In the genomic region with DNA sequence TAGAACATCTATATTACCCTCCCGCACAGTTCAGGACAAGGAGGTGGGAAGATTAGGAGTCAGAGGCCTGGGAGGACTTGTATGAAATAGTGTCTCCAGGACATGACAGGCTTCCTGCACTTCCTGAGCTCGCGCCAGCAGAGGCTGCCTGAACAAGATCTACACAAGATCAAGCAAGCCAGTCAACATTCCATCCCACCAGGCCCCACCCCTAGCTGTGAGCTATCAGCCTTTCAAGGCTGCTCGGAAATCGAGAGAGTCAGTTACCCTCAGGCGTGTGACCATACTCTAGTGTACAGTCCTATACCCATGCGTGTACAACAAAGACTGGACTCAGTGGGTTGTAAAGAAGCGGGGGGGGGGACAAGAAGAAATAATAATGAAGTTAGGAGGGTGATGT, we compare ENCODE assay signal across 13 mouse cellular contexts.
"Had no signal": no experiment of that assay in that cellular context is flagged by ENCODE, and none has a peak within 500 bp of the region (broad histone marks: within the 10 kb centered on the region; RNA-seq: fewer than 3 reads in every experiment).

No protein-coding gene starts in this region.

- DNase-seq: gastrocnemius, adult 2 months; gastrocnemius, postnatal 10 days; gastrocnemius, postnatal 25 days; heart, adult 2 months; heart, postnatal 10 days; heart, postnatal 4 days; kidney, adult 18-20 months; kidney, adult 8-10 months; kidney, postnatal 10 days; kidney, postnatal 25 days; kidney, postnatal 4 days; liver; liver, embryonic 13.5 days had no signal
